19 mouse cellular contexts compared by ENCODE assay signal in the genomic region with DNA sequence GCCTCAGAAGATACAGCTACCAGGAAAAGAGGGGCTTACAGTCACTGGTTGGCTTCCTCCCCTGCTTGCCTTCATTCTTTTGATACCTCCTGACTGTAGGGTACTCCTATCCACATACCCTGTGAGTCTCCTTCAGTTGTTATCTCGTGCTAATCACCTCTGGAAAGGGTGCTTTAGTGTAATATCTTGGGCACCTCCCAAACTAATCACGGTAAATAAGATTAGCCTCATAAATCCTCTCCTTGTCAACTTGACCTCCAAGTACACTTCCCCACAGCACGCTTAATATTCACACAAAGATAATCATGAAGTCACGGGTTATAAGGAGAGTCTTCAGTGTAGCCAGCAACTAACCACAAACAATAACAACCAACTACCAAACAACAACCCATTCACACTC.
"Had no signal": no experiment of that assay in that cellular context is flagged by ENCODE, and none has a peak within 500 bp of the region (broad histone marks: within the 10 kb centered on the region; RNA-seq: fewer than 3 reads in every experiment).

No protein-coding gene starts in this region.

- ATAC-seq: liver, embryonic 12.5 days had no signal

- H3K4me1 ChIP-seq: lung, embryonic 15.5 days had no signal

- DNase-seq: kidney, adult 2 months; kidney, postnatal 25 days; layer of hippocampus, adult 9-11 months; liver; lung, adult 18-20 months; lung, postnatal 10 days; lung, postnatal 4 days; midbrain, embryonic 14.5 days; right cerebral cortex, postnatal 25 days; thymus, adult 2 months; thymus, postnatal 25 days had no signal

- H3K27me3 ChIP-seq: limb, embryonic 13.5 days; liver, embryonic 12.5 days; liver, embryonic 15.5 days; lung, embryonic 15.5 days had no signal

- H3K9me3 ChIP-seq: limb, embryonic 10.5 days; limb, embryonic 13.5 days; liver, embryonic 12.5 days; liver, embryonic 15.5 days; lung, embryonic 15.5 days had no signal

- H3K4me2 ChIP-seq: limb, embryonic 13.5 days; liver, embryonic 12.5 days; liver, embryonic 15.5 days; lung, embryonic 15.5 days; midbrain, embryonic 11.5 days had no signal

- H3K9ac ChIP-seq: limb, embryonic 13.5 days; liver, embryonic 12.5 days; liver, embryonic 15.5 days; lung, embryonic 15.5 days had no signal

- H3K4me3 ChIP-seq: layer of hippocampus, adult 2 months; limb, embryonic 10.5 days; limb, embryonic 13.5 days; liver, embryonic 12.5 days; liver, embryonic 15.5 days; lung, embryonic 15.5 days had no signal

- H3K27ac ChIP-seq: kidney, postnatal 0 days; layer of hippocampus, adult 2 months; limb, embryonic 10.5 days; limb, embryonic 13.5 days; liver, embryonic 12.5 days; liver, embryonic 15.5 days; lung, embryonic 15.5 days had no signal

- H3K36me3 ChIP-seq: limb, embryonic 10.5 days; limb, embryonic 13.5 days; liver, embryonic 12.5 days; liver, embryonic 15.5 days; lung, embryonic 15.5 days had no signal
